Mouse (Mus musculus) midbrain, embryonic 13.5 days (tissue): Measurements from ENCODE around the gene Slc17a3. TPM values are rescaled to one million over a fixed set of nuclear protein-coding genes. Genes with fewer than 3 reads are reported as not detected.

ENCODE experiments used
- ATAC-seq: fragments of 200-750 bp; cut with Nextera tagmentation; 2 replicates; pipeline ENCODE4 v1.8.0; 2017; ENCODE audit warnings: mild to moderate bottlenecking, moderate TSS enrichment, moderate library complexity
- H3K27ac ChIP-seq: fragments of 300-500 bp; sonication (generic); 2 replicates; pipeline ENCODE4 v1.5.1; 2015; ENCODE audit warnings: inconsistent platforms, mild to moderate bottlenecking, moderate library complexity
- H3K27me3 ChIP-seq: fragments of 300-500 bp; sonication (generic); 2 replicates; pipeline ENCODE4 v1.6.1; 2015; ENCODE audit warnings: mild to moderate bottlenecking, inconsistent platforms
- H3K36me3 ChIP-seq: fragments of 300-500 bp; sonication (generic); 2 replicates; pipeline ENCODE4 v1.6.1; 2015; ENCODE audit warnings: mild to moderate bottlenecking, inconsistent platforms
- H3K4me1 ChIP-seq: fragments of 300-500 bp; sonication (generic); replicated peaks from 2 replicates; pipeline ENCODE4 v1.6.1; 2015; ENCODE audit warnings: inconsistent platforms
- H3K4me2 ChIP-seq: fragments of 300-500 bp; sonication (generic); replicated peaks from 2 replicates; pipeline ENCODE4 v1.6.1; 2015; ENCODE audit warnings: moderate library complexity, mild to moderate bottlenecking, inconsistent platforms
- H3K4me3 ChIP-seq: fragments of 300-500 bp; sonication (generic); replicated peaks from 2 replicates; pipeline ENCODE4 v1.5.1; 2015; ENCODE audit warnings: mild to moderate bottlenecking, inconsistent platforms
- H3K9ac ChIP-seq: fragments of 300-500 bp; sonication (generic); replicated peaks from 2 replicates; pipeline ENCODE4 v1.6.1; 2015; ENCODE audit warnings: mild to moderate bottlenecking, inconsistent platforms
- H3K9me3 ChIP-seq: fragments of 300-500 bp; sonication (generic); 2 replicates; pipeline ENCODE4 v1.6.1; 2016; ENCODE audit warnings: mild to moderate bottlenecking, inconsistent platforms
- WGBS: fragments of 180-500 bp; shearing (Covaris S2); methylation state at CpG from one replicate; pipeline ENCODE4 v1.1.7; 2015; 5-methylcytosine and 5-hydroxymethylcytosine counted together
- polyA plus RNA-seq: library from polyadenylated mRNA; unstranded; fragments of >200 nt; fragmentation: Nextera tagmentation; extraction: Ambion mirVana; gene quantifications from 2 replicates; pipeline ENCODE4 v1.2.1, GENCODE M21; 2015

The Slc17a3 gene
- polyA plus RNA-seq, 1 experiment from 2014 or later: not detected

- H3K4me1 ChIP-seq: no peaks in the 10 kb centered on the region
- WGBS: 65% methylated on average over 4 of the region's 4 CpGs
- H3K4me3 ChIP-seq: no peak overlapping the region
- H3K4me2 ChIP-seq: no peak overlapping the region
- no peaks in the 10 kb centered on the region for H3K27me3 ChIP-seq
- no peak overlapping the region for H3K9ac ChIP-seq
- no peaks in the 10 kb centered on the region for H3K36me3 ChIP-seq
- ATAC-seq: no peak
- H3K27ac ChIP-seq: no peak overlapping the region
- H3K9me3 ChIP-seq: no peaks in the 10 kb centered on the region
These were observed 6.6 kb downstream of the Slc17a3 start for GRCm38 (mm10) chr13:23845851-23846250.

- Histone ChIP-seq H3K9ac (no peak overlapping the region), H3K4me3 (no peak overlapping the region), H3K9me3 (no peaks in the 10 kb centered on the region), H3K4me2 (no peak overlapping the region), H3K4me1 (no peaks in the 10 kb centered on the region), H3K36me3 (no peaks in the 10 kb centered on the region), H3K27me3 (no peaks in the 10 kb centered on the region), H3K27ac (no peak overlapping the region)
- 88% methylated on average over 2 of the region's 2 CpGs for WGBS
- ATAC-seq: no peak
These were observed 10.1 kb downstream of the Slc17a3 start for GRCm38 (mm10) chr13:23849299-23849698.

GRCm38 (mm10) chr13:23856401-23856800 lies 17.2 kb downstream of the Slc17a3 start:
- no peak overlapping the region for H3K27ac ChIP-seq
- ATAC-seq: no peak
- no peaks in the 10 kb centered on the region for H3K36me3 ChIP-seq
- H3K4me3 ChIP-seq: no peak overlapping the region
- WGBS: 68% methylated on average over 3 of the region's 3 CpGs
- no peak overlapping the region for H3K9ac ChIP-seq
- no peaks in the 10 kb centered on the region for H3K4me1 ChIP-seq
- no peaks in the 10 kb centered on the region for H3K27me3 ChIP-seq
- no peak overlapping the region for H3K4me2 ChIP-seq
- no peaks in the 10 kb centered on the region for H3K9me3 ChIP-seq

- Histone ChIP-seq H3K27ac (no peak overlapping the region), H3K4me3 (no peak overlapping the region), H3K4me2 (no peak overlapping the region), H3K36me3 (no peaks in the 10 kb centered on the region), H3K9ac (no peak overlapping the region), H3K9me3 (no peaks in the 10 kb centered on the region), H3K27me3 (no peaks in the 10 kb centered on the region), H3K4me1 (no peaks in the 10 kb centered on the region)
- no peak for ATAC-seq
These were observed 22.6 kb downstream of the Slc17a3 start for GRCm38 (mm10) chr13:23861815-23862214.

- Histone ChIP-seq H3K36me3 (no peaks in the 10 kb centered on the region), H3K4me3 (no peak overlapping the region), H3K9ac (no peak overlapping the region), H3K4me2 (no peak overlapping the region), H3K9me3 (no peaks in the 10 kb centered on the region), H3K27ac (no peak overlapping the region), H3K27me3 (no peaks in the 10 kb centered on the region), H3K4me1 (no peaks in the 10 kb centered on the region)
- no peak for ATAC-seq
- WGBS: 87% methylated on average over 9 of the region's 9 CpGs
These were observed 25.5 kb downstream of the Slc17a3 start for GRCm38 (mm10) chr13:23864711-23865110.

GRCm38 (mm10) chr13:23866086-23866710 lies 27.0 kb downstream of the Slc17a3 start:
- Histone ChIP-seq H3K4me2 (no peak overlapping the region), H3K4me1 (no peaks in the 10 kb centered on the region), H3K9ac (no peak overlapping the region), H3K27ac (no peak overlapping the region), H3K36me3 (no peaks in the 10 kb centered on the region), H3K4me3 (no peak overlapping the region), H3K9me3 (no peaks in the 10 kb centered on the region), H3K27me3 (no peaks in the 10 kb centered on the region)
- ATAC-seq: no peak
- WGBS: 87% methylated on average over 9 of the region's 9 CpGs

GRCm38 (mm10) chr13:23867000-23867399 lies 27.8 kb downstream of the Slc17a3 start:
- Histone ChIP-seq H3K4me3 (no peak overlapping the region), H3K9ac (no peak overlapping the region), H3K27ac (no peak overlapping the region), H3K4me2 (no peak overlapping the region), H3K36me3 (no peaks in the 10 kb centered on the region), H3K4me1 (no peaks in the 10 kb centered on the region), H3K27me3 (no peaks in the 10 kb centered on the region), H3K9me3 (no peaks in the 10 kb centered on the region)
- WGBS: 95% methylated on average over 6 of the region's 6 CpGs
- ATAC-seq: no peak

GRCm38 (mm10) chr13:23867405-23867804 lies 28.2 kb downstream of the Slc17a3 start, which contains the start of gene Slc17a1:
Gene Slc17a1, plus strand, starts transcription at chr13:23867750.
- 92% methylated on average over 7 of the region's 7 CpGs for WGBS
- no peaks in the 10 kb centered on the region for H3K9me3 ChIP-seq
- H3K27me3 ChIP-seq: no peaks in the 10 kb centered on the region
- no peak within 1 kb of the TSS for H3K4me2 ChIP-seq
- no peak within 1 kb of the TSS for H3K4me3 ChIP-seq
- no peak within 1 kb of the TSS for H3K27ac ChIP-seq
- ATAC-seq: no peak
- no peak within 1 kb of the TSS for H3K9ac ChIP-seq
- no peaks in the 10 kb centered on the region for H3K36me3 ChIP-seq
- no peaks in the 10 kb centered on the region for H3K4me1 ChIP-seq

GRCm38 (mm10) chr13:23868790-23869533 lies 29.7 kb downstream of the Slc17a3 start:
- WGBS: 91% methylated on average over 8 of the region's 8 CpGs
- no peak overlapping the region for H3K4me3 ChIP-seq
- H3K9me3 ChIP-seq: no peaks in the 10 kb centered on the region
- H3K27ac ChIP-seq: no peak overlapping the region
- no peak for ATAC-seq
- no peaks in the 10 kb centered on the region for H3K4me1 ChIP-seq
- no peaks in the 10 kb centered on the region for H3K27me3 ChIP-seq
- H3K9ac ChIP-seq: no peak overlapping the region
- no peaks in the 10 kb centered on the region for H3K36me3 ChIP-seq
- no peak overlapping the region for H3K4me2 ChIP-seq

GRCm38 (mm10) chr13:23869996-23870395 lies 30.8 kb downstream of the Slc17a3 start:
- Histone ChIP-seq H3K4me1 (no peaks in the 10 kb centered on the region), H3K4me2 (no peak overlapping the region), H3K4me3 (no peak overlapping the region), H3K27ac (no peak overlapping the region), H3K27me3 (no peaks in the 10 kb centered on the region), H3K36me3 (no peaks in the 10 kb centered on the region), H3K9ac (no peak overlapping the region), H3K9me3 (no peaks in the 10 kb centered on the region)
- no peak for ATAC-seq
- WGBS: 79% methylated on average over 3 of the region's 3 CpGs

GRCm38 (mm10) chr13:23873141-23873540 lies 33.9 kb downstream of the Slc17a3 start:
- H3K4me2 ChIP-seq: no peak overlapping the region
- no peak for ATAC-seq
- H3K27ac ChIP-seq: no peak overlapping the region
- no peak overlapping the region for H3K9ac ChIP-seq
- no peaks in the 10 kb centered on the region for H3K9me3 ChIP-seq
- H3K4me1 ChIP-seq: no peaks in the 10 kb centered on the region
- 84% methylated on average over 5 of the region's 5 CpGs for WGBS
- H3K27me3 ChIP-seq: no peaks in the 10 kb centered on the region
- no peak overlapping the region for H3K4me3 ChIP-seq
- H3K36me3 ChIP-seq: no peaks in the 10 kb centered on the region

- Histone ChIP-seq H3K27ac (no peak overlapping the region), H3K9ac (no peak overlapping the region), H3K4me2 (no peak overlapping the region), H3K4me1 (no peaks in the 10 kb centered on the region), H3K4me3 (no peak overlapping the region), H3K27me3 (no peaks in the 10 kb centered on the region), H3K36me3 (no peaks in the 10 kb centered on the region), H3K9me3 (no peaks in the 10 kb centered on the region)
- ATAC-seq: no peak
- 85% methylated on average over 3 of the region's 3 CpGs for WGBS
These were observed 39.9 kb downstream of the Slc17a3 start for GRCm38 (mm10) chr13:23879106-23879505.
